Mouse (Mus musculus): Measurements from ENCODE around the gene Tmem150c.

The Tmem150c gene

GRCm38 (mm10) chr5:100097967-100098366, 61.6 kb downstream of the Tmem150c start:
- DNase-seq (ENCODE audit: low read depth, low spot score) = no peak

- no peak for DNase-seq (ENCODE audit: low read depth, low spot score)
These were observed 62.7 kb downstream of the Tmem150c start for GRCm38 (mm10) chr5:100096955-100097354.

- DNase-seq (ENCODE audit: low read depth, low spot score) = peak; percentile 30
These were observed 68.0 kb downstream of the Tmem150c start for GRCm38 (mm10) chr5:100091602-100092001.

GRCm38 (mm10) chr5:100091263-100091594, 68.4 kb downstream of the Tmem150c start:
- DNase-seq (ENCODE audit: low read depth, low spot score) = no peak

DNA sequence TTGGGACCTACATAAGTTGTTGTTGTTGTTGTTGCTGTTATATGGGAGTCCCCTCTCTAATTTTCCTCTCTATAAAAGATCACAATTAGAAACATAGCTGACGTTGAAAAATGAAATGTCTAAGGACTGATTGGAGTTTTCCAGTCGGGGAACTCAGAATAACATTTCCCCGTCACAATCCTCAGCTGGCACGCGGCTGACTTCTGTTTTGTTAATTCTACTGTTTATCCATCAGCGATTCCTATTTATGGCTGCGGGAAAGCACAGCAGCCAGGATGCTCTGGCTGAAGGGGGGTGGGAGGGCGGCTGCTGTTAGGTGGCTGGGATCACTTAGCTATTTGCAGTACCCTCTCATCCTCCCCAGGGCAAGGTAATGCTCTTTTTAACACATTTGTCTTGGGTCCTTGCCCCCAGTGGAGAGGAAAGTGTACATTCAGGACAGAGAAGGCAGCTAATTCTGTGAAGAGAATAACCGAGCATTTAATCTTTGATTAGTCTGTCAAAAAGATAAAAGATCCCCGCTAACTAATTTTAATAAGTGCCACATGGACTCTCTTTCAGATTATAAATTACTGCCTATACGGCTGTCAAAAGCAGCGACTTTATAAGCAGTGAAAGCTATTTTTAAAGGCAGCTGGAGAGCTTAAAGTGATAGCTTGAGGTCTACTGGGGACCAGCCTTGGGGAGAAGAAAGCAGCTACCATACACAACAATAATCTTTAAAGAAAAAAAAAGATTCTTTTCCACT, 68.9 kb downstream of the Tmem150c start:
- DNase-seq (ENCODE audit: low read depth, low spot score) = no peak

DNA sequence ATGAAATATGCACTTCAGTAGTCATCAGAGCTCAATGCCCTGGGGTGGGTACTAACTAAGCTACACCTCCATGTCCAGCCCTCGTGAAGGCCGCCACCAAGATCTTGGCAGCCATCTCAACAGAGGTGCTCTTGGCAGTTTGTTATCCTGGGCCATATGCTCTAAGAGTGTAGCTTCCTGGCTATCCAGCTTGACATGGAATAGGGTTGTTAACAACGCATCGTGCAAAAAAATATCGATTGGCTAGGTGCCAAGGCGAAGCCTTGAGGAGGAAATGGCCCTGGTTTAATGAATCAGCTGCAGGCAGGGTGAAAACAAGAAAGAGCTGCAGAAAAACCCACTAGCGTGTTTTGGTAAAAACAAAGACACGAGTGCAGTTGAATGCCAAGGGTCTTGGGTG, 74.5 kb downstream of the Tmem150c start:
- DNase-seq (ENCODE audit: low read depth, low spot score) = peak; percentile 38

GRCm38 (mm10) chr5:100083953-100084562, 75.5 kb downstream of the Tmem150c start:
- DNase-seq (ENCODE audit: low read depth, low spot score) = peak; percentile 65

- DNase-seq (ENCODE audit: low read depth, low spot score) = no peak
These were observed 77.6 kb downstream of the Tmem150c start for GRCm38 (mm10) chr5:100082006-100082405.

DNA sequence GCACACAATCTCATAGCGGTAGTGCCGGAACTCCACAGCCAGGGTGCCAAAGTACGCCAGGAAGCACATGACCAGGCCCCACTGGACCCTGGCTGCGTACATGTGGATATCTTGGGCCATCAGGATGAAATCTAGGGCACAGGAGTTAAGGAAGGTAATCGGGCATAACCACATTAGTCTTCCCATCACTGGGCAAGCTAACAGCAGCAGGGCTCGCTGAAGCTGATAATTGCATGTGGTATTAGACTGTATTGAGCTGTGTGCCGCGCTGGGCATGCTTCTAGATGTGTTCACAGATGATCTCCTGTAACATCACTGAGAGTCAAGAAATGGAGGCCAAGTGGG, 79.7 kb downstream of the Tmem150c start:
- DNase-seq (ENCODE audit: low read depth, low spot score) = no peak

DNA sequence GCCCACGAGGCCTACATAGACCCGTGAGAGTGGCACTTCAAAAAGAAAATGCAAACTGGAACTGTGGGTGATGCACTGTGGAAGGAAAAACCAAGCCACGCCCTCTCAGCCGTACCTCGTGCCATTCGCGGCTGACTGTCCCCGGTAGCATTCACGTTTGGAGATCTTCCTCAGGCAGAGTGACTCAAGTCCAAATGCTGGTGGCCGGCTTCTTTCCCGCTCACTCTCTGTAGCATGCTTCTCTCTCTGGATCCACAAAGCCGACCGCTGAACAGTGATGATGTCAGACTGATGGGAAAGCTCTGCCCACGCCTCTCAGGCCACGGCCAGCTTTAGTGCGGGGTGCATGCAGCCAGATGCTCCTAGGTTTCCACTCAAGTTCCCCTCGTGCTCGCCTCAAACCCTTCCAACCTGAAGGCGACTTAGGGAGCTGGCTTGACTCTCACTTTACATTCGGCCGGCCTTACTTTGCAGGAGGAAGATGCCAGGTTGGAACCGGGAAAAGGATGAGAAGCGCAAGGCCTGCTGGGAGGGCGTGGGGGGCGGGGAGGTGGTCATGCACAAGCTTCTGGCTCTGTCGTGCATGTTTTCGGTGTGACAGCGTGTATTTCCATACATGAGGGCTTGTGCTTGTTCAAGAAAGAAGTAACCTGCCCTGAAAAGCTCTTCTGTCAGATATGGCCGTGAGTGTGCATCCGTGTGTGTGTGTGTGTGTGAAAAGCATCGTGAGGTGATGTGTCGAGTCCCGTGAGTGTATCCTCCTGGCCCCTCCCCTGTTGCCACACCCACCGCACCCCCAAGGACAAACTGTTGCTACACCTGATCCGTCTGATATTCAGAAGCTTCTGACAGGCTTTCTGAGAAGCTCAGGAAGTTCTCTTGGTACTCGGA, 80.3 kb downstream of the Tmem150c start:
- DNase-seq (ENCODE audit: low read depth, low spot score) = peak; percentile 63

DNA sequence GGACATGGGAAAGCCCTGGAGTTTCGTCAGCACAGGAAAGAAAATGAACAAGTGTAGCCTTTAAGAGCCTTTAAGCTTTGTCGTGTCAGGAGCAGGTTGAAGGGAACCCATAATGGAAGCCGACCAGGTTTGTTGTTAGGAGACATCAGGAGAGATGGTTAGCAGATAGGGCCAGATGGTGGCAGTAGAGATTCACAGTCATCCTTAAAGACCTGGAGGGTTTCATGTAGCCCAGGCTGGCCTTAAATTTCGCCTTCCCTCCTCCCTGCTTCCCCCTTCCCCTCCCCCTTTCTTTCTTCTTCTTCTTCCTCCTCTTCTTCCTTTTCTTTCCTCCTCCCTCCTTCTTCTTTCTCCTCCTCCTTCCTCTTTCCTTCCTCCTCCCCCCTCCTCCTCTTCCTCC, 85.0 kb downstream of the Tmem150c start:
- peak; percentile 77 for DNase-seq (ENCODE audit: low read depth, low spot score)

GRCm38 (mm10) chr5:100072557-100072956, 87.1 kb downstream of the Tmem150c start:
- no peak for DNase-seq (ENCODE audit: low read depth, low spot score)

- DNase-seq (ENCODE audit: low read depth, low spot score) = no peak
These were observed 88.1 kb downstream of the Tmem150c start for GRCm38 (mm10) chr5:100071541-100071940.

GRCm38 (mm10) chr5:100070255-100070654, 89.4 kb downstream of the Tmem150c start:
- peak; percentile 89 for DNase-seq (ENCODE audit: low read depth, low spot score)

- DNase-seq (ENCODE audit: low read depth, low spot score) = no peak
These were observed 90.1 kb downstream of the Tmem150c start for GRCm38 (mm10) chr5:100069526-100069925.

- no peak for DNase-seq (ENCODE audit: low read depth, low spot score)
These were observed 92.0 kb downstream of the Tmem150c start for GRCm38 (mm10) chr5:100067579-100067978.

DNA sequence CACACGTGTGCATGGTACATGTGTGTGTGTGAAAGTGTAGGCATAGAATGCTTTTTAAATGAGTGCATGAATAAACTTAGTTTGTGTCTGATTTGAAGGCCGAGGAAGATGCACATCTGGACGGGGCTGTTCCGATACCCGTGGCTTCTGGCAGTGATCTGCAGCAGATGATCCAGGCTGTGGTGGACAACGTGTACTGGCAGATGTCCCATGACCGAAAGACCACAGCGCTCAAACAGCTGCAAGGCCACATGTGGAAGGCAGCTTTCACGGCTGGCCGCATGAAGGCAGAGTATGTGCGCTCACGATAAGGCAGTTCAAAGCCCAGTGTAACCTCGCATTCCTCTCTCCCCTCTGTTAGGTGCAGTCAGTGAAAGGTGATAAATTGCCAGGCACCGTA, 98.7 kb downstream of the Tmem150c start:
- no peak for DNase-seq (ENCODE audit: low read depth, low spot score)

DNA sequence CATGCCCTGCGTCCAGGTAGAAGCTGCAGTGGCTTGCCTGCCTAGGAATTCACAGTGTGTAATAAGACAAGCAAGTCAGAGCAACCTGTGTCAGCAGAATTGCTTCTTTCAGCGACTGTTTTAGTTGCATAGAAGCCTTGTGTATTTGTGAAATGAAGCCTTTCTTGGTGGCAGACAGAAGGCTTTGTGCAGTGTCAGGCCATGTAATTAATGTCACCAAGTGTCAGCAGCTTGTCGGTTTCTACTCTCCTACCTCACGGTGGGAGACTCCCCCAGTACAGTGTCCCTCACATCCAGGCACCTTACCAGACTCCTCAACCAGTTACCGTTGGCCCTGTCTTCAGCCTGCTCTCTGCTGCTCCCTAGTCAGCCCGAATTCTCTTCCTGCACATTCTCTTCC, 100.3 kb downstream of the Tmem150c start:
- DNase-seq (ENCODE audit: low read depth, low spot score) = no peak

- DNase-seq (ENCODE audit: low read depth, low spot score) = peak; percentile 54
These were observed 100.9 kb downstream of the Tmem150c start for GRCm38 (mm10) chr5:100058729-100059128.

- DNase-seq (ENCODE audit: low read depth, low spot score) = no peak
These were observed 102.0 kb downstream of the Tmem150c start for GRCm38 (mm10) chr5:100057461-100058209.

- no peak for DNase-seq (ENCODE audit: low read depth, low spot score)
These were observed 103.7 kb downstream of the Tmem150c start for GRCm38 (mm10) chr5:100055866-100056369.
